Mouse (Mus musculus): Measurements from ENCODE around the gene Zfp366. TPM values are rescaled to one million over a fixed set of nuclear protein-coding genes. Genes with fewer than 3 reads are reported as not detected.

Zfp366 gene
- polyA plus RNA-seq (2012; rRNA removed), result 0.91 and 1.9 TPM in 2 replicates

GRCm38 (mm10) chr13:99184155-99184886 is at the start of gene Zfp366:
TSS of gene Zfp366 (plus strand) at chr13:99184823.

Other genes starting within 250 kb of the Zfp366 start
- gene 1700024P04Rik, start 200.3 kb upstream of the Zfp366 start, polyA plus RNA-seq (2012; rRNA removed), result not detected in 2 replicates
- gene Ptcd2, start 159.9 kb downstream of the Zfp366 start, polyA plus RNA-seq (2012; rRNA removed), result 22.2 and 28.1 TPM in 2 replicates
- 39.1 and 42.7 TPM in 2 replicates for gene Mrps27, start 160.0 kb downstream of the Zfp366 start, polyA plus RNA-seq (2012; rRNA removed)

All from central nervous system, embryonic 11.5 days (tissue).